Mouse (Mus musculus) forebrain, embryonic 12.5 days (tissue): ENCODE measurements around the gene Rhobtb1. TPM values are rescaled to one million over a fixed set of nuclear protein-coding genes. Genes with fewer than 3 reads are reported as not detected.

Experiments
- ATAC-seq: fragments of 200-750 bp; cut with Nextera tagmentation; 2 replicates; pipeline ENCODE4 v1.8.0; 2017; ENCODE audit warnings: moderate TSS enrichment; ENCODE audit not compliant: low FRiP score
- H3K27ac ChIP-seq: fragments of 300-500 bp; sonication (generic); 2 replicates; pipeline ENCODE4 v1.5.1; 2016; ENCODE audit warnings: mild to moderate bottlenecking
- H3K27me3 ChIP-seq: fragments of 300-500 bp; sonication (generic); 2 replicates; pipeline ENCODE4 v1.6.1; 2016; ENCODE audit warnings: mild to moderate bottlenecking
- H3K36me3 ChIP-seq: fragments of 300-500 bp; sonication (generic); replicated peaks from 2 replicates; pipeline ENCODE4 v1.6.1; 2016; ENCODE audit warnings: mild to moderate bottlenecking
- H3K4me1 ChIP-seq: fragments of 300-500 bp; sonication (generic); 2 replicates; pipeline ENCODE4 v1.6.1; 2016
- H3K4me2 ChIP-seq: fragments of 300-500 bp; sonication (generic); 2 replicates; pipeline ENCODE4 v1.6.1; 2016; ENCODE audit warnings: mild to moderate bottlenecking, moderate library complexity
- H3K4me3 ChIP-seq: fragments of 300-500 bp; sonication (generic); replicated peaks from 2 replicates; pipeline ENCODE4 v1.5.1; 2016; ENCODE audit warnings: mild to moderate bottlenecking
- H3K9ac ChIP-seq: fragments of 300-500 bp; sonication (generic); 2 replicates; pipeline ENCODE4 v1.6.1; 2016; ENCODE audit warnings: mild to moderate bottlenecking
- H3K9me3 ChIP-seq: fragments of 300-500 bp; sonication (generic); 2 replicates; pipeline ENCODE4 v1.6.1; 2016
- WGBS: fragments of 180-500 bp; shearing (Covaris S2); methylation state at CpG from one replicate; pipeline ENCODE4 v1.1.7; 2016; 5-methylcytosine and 5-hydroxymethylcytosine counted together
- polyA plus RNA-seq: library from polyadenylated mRNA; unstranded; fragments of >200 nt; fragmentation: Nextera tagmentation; extraction: Ambion mirVana; gene quantifications from 2 replicates; pipeline ENCODE4 v1.2.1, GENCODE M21; 2016

The Rhobtb1 gene
- 15.0 and 17.8 TPM in 2 replicates for polyA plus RNA-seq

- no peaks in the 10 kb centered on the region for H3K4me1 ChIP-seq
- no peak within 1 kb of the TSS for H3K4me3 ChIP-seq
- H3K9me3 ChIP-seq, result no peaks in the 10 kb centered on the region
- ATAC-seq, result no peak
- H3K27me3 ChIP-seq, result no peaks in the 10 kb centered on the region
- 91% methylated on average over 20 of the region's 20 CpGs for WGBS
- H3K27ac ChIP-seq, result no peak within 1 kb of the TSS
- H3K9ac ChIP-seq, result no peak within 1 kb of the TSS
- no peak within 1 kb of the TSS for H3K4me2 ChIP-seq
- no peaks in the 10 kb centered on the region for H3K36me3 ChIP-seq
Measured at GRCm38 (mm10) chr10:69151045-69151444, at the start of gene Rhobtb1. Rhobtb1 (plus strand) TSS chr10:69151434.

GRCm38 (mm10) chr10:69101988-69102387 lies 49.2 kb upstream of the Rhobtb1 start:
- Histone ChIP-seq H3K9ac (no peak overlapping the region), H3K4me1 (peaks cover 9% of the 10 kb centered on the region), H3K27ac (no peak overlapping the region), H3K4me2 (no peak overlapping the region), H3K9me3 (no peaks in the 10 kb centered on the region), H3K4me3 (no peak overlapping the region), H3K36me3 (no peaks in the 10 kb centered on the region), H3K27me3 (no peaks in the 10 kb centered on the region)
- no peak for ATAC-seq
- 73% methylated on average over 4 of the region's 4 CpGs for WGBS

GRCm38 (mm10) chr10:69104143-69104882 lies 46.9 kb upstream of the Rhobtb1 start:
- no peaks in the 10 kb centered on the region for H3K36me3 ChIP-seq
- H3K27ac ChIP-seq, result no peak overlapping the region
- no peak for ATAC-seq
- no peak overlapping the region for H3K4me2 ChIP-seq
- no peak overlapping the region for H3K9ac ChIP-seq
- H3K4me3 ChIP-seq, result no peak overlapping the region
- peaks cover 8% of the 10 kb centered on the region for H3K4me1 ChIP-seq
- H3K27me3 ChIP-seq, result no peaks in the 10 kb centered on the region
- 87% methylated on average over 12 of the region's 12 CpGs for WGBS
- H3K9me3 ChIP-seq, result no peaks in the 10 kb centered on the region

GRCm38 (mm10) chr10:69104883-69105225 lies 46.4 kb upstream of the Rhobtb1 start:
- WGBS, result 81% methylated on average over 9 of the region's 9 CpGs
- Histone ChIP-seq H3K4me2 (no peak overlapping the region), H3K27me3 (no peaks in the 10 kb centered on the region), H3K4me3 (no peak overlapping the region), H3K9me3 (no peaks in the 10 kb centered on the region), H3K36me3 (no peaks in the 10 kb centered on the region), H3K9ac (no peak overlapping the region), H3K27ac (no peak overlapping the region), H3K4me1 (peaks cover 3% of the 10 kb centered on the region; the same call in 1 of the 2 replicates)
- ATAC-seq, result no peak

- H3K4me1 ChIP-seq, result no peaks in the 10 kb centered on the region
- H3K27me3 ChIP-seq, result no peaks in the 10 kb centered on the region
- H3K36me3 ChIP-seq, result no peaks in the 10 kb centered on the region
- H3K9ac ChIP-seq, result no peak overlapping the region
- no peak for ATAC-seq
- no peak overlapping the region for H3K4me3 ChIP-seq
- H3K9me3 ChIP-seq, result no peaks in the 10 kb centered on the region
- H3K27ac ChIP-seq, result no peak overlapping the region
- WGBS, result 100% methylated on average over 1 of the region's 1 CpGs
- no peak overlapping the region for H3K4me2 ChIP-seq
Measured at GRCm38 (mm10) chr10:69106796-69107195, 44.4 kb upstream of the Rhobtb1 start.

GRCm38 (mm10) chr10:69107253-69107652 lies 44.0 kb upstream of the Rhobtb1 start:
- Histone ChIP-seq H3K27ac (no peak overlapping the region), H3K9ac (no peak overlapping the region), H3K9me3 (no peaks in the 10 kb centered on the region), H3K27me3 (no peaks in the 10 kb centered on the region), H3K4me1 (no peaks in the 10 kb centered on the region), H3K4me3 (no peak overlapping the region), H3K36me3 (no peaks in the 10 kb centered on the region), H3K4me2 (no peak overlapping the region)
- ATAC-seq, result no peak
- WGBS, result 89% methylated on average over 8 of the region's 8 CpGs

- Histone ChIP-seq H3K4me1 (no peaks in the 10 kb centered on the region), H3K4me2 (no peak overlapping the region), H3K27ac (no peak overlapping the region), H3K36me3 (no peaks in the 10 kb centered on the region), H3K4me3 (no peak overlapping the region), H3K27me3 (no peaks in the 10 kb centered on the region), H3K9me3 (no peaks in the 10 kb centered on the region), H3K9ac (no peak overlapping the region)
- ATAC-seq, result no peak
Measured at GRCm38 (mm10) chr10:69114384-69114783, 36.9 kb upstream of the Rhobtb1 start.

- ATAC-seq, result no peak
- H3K4me2 ChIP-seq, result no peak overlapping the region
- no peak overlapping the region for H3K9ac ChIP-seq
- H3K4me1 ChIP-seq, result no peaks in the 10 kb centered on the region
- H3K4me3 ChIP-seq, result no peak overlapping the region
- no peak overlapping the region for H3K27ac ChIP-seq
- H3K27me3 ChIP-seq, result no peaks in the 10 kb centered on the region
- H3K36me3 ChIP-seq, result no peaks in the 10 kb centered on the region
- H3K9me3 ChIP-seq, result no peaks in the 10 kb centered on the region
Measured at GRCm38 (mm10) chr10:69117996-69118395, 33.2 kb upstream of the Rhobtb1 start.

- 88% methylated on average over 3 of the region's 3 CpGs for WGBS
- Histone ChIP-seq H3K9ac (no peak overlapping the region), H3K4me2 (no peak overlapping the region), H3K27ac (no peak overlapping the region), H3K4me3 (no peak overlapping the region), H3K27me3 (no peaks in the 10 kb centered on the region), H3K4me1 (no peaks in the 10 kb centered on the region), H3K9me3 (no peaks in the 10 kb centered on the region), H3K36me3 (no peaks in the 10 kb centered on the region)
- ATAC-seq, result no peak
Measured at GRCm38 (mm10) chr10:69118893-69119292, 32.3 kb upstream of the Rhobtb1 start.

GRCm38 (mm10) chr10:69119456-69119855 lies 31.8 kb upstream of the Rhobtb1 start:
- Histone ChIP-seq H3K27ac (no peak overlapping the region), H3K9me3 (no peaks in the 10 kb centered on the region), H3K4me1 (no peaks in the 10 kb centered on the region), H3K27me3 (no peaks in the 10 kb centered on the region), H3K9ac (no peak overlapping the region), H3K4me2 (no peak overlapping the region), H3K36me3 (no peaks in the 10 kb centered on the region), H3K4me3 (no peak overlapping the region)
- ATAC-seq, result no peak
- 71% methylated on average over 1 of the region's 1 CpGs for WGBS

- WGBS, result 93% methylated on average over 2 of the region's 2 CpGs
- no peaks in the 10 kb centered on the region for H3K9me3 ChIP-seq
- H3K36me3 ChIP-seq, result no peaks in the 10 kb centered on the region
- peaks cover 4% of the 10 kb centered on the region; the same call in 1 of the 2 replicates for H3K4me1 ChIP-seq
- ATAC-seq, result no peak
- no peak overlapping the region for H3K27ac ChIP-seq
- no peaks in the 10 kb centered on the region for H3K27me3 ChIP-seq
- no peak overlapping the region for H3K4me3 ChIP-seq
- no peak overlapping the region for H3K9ac ChIP-seq
- H3K4me2 ChIP-seq, result no peak overlapping the region
Measured at GRCm38 (mm10) chr10:69126546-69126945, 24.7 kb upstream of the Rhobtb1 start.

- Histone ChIP-seq H3K9me3 (no peaks in the 10 kb centered on the region), H3K27me3 (no peaks in the 10 kb centered on the region), H3K4me2 (no peak overlapping the region), H3K4me3 (no peak overlapping the region), H3K27ac (no peak overlapping the region), H3K36me3 (no peaks in the 10 kb centered on the region), H3K4me1 (peaks cover 4% of the 10 kb centered on the region; the same call in 1 of the 2 replicates), H3K9ac (no peak overlapping the region)
- 77% methylated on average over 3 of the region's 3 CpGs for WGBS
- ATAC-seq, result no peak
Measured at GRCm38 (mm10) chr10:69128531-69128930, 22.7 kb upstream of the Rhobtb1 start.

- no peak for ATAC-seq
- Histone ChIP-seq H3K27me3 (no peaks in the 10 kb centered on the region), H3K36me3 (no peaks in the 10 kb centered on the region), H3K4me1 (peaks cover 4% of the 10 kb centered on the region; the same call in 1 of the 2 replicates), H3K9ac (no peak overlapping the region), H3K9me3 (no peaks in the 10 kb centered on the region), H3K4me3 (no peak overlapping the region), H3K27ac (no peak overlapping the region), H3K4me2 (no peak overlapping the region)
- 48% methylated on average over 5 of the region's 5 CpGs for WGBS
Measured at GRCm38 (mm10) chr10:69130613-69131012, 20.6 kb upstream of the Rhobtb1 start.
